Mouse (Mus musculus): ENCODE results near the gene 4921524J17Rik.

GRCm38 (mm10) chr8:85474924-85475323 is 42.3 kb upstream of the 4921524J17Rik start:
- no peak for TF ChIP-seq CTCF (IDR thresholded peaks at IDR 0.05; ENCODE audit: low read depth)
- no peak for TF ChIP-seq EP300 (optimal IDR thresholded peaks at IDR 0.05)
